Mouse (Mus musculus) heart, postnatal 0 days (tissue): ENCODE results near the gene Nr3c2. TPM values are rescaled to one million over a fixed set of nuclear protein-coding genes. Genes with fewer than 3 reads are reported as not detected.

Experiments
- ATAC-seq: fragments of 200-750 bp; cut with Nextera tagmentation; 2 replicates; pipeline ENCODE4 v1.8.0; 2017; ENCODE audit warnings: low read depth, moderate number of reproducible peaks, moderate library complexity; ENCODE audit not compliant: insufficient read depth
- DNase-seq: peaks from one replicate; pipeline ENCODE4 v3.0.0-alpha.2; 2016; ENCODE audit warnings: low spot score
- H3K27ac ChIP-seq: fragments of 300-500 bp; sonication (generic); 2 replicates; pipeline ENCODE4 v1.5.1; 2014; ENCODE audit warnings: low read depth, mild to moderate bottlenecking
- H3K27me3 ChIP-seq: fragments of 300-500 bp; sonication (generic); 2 replicates; pipeline ENCODE4 v1.6.1; 2014; ENCODE audit warnings: low read length, mixed read lengths; ENCODE audit not compliant: control insufficient read depth, insufficient read depth
- H3K36me3 ChIP-seq: fragments of 300-500 bp; sonication (generic); replicated peaks from 2 replicates; pipeline ENCODE4 v1.6.1; 2014; ENCODE audit warnings: low read length, mixed read lengths; ENCODE audit not compliant: control insufficient read depth, insufficient read depth
- H3K4me1 ChIP-seq: fragments of 300-500 bp; sonication (generic); 2 replicates; pipeline ENCODE4 v1.6.1; 2014; ENCODE audit warnings: antibody characterized with exemption; ENCODE audit not compliant: control insufficient read depth, insufficient read depth
- H3K4me2 ChIP-seq: fragments of 300-500 bp; sonication (generic); 2 replicates; pipeline ENCODE4 v1.6.1; 2014; ENCODE audit warnings: low read depth, mild to moderate bottlenecking, low read length, moderate library complexity
- H3K4me3 ChIP-seq: fragments of 300-500 bp; sonication (generic); 2 replicates; pipeline ENCODE4 v1.5.1; 2014; ENCODE audit warnings: low read depth, low read length
- H3K9ac ChIP-seq: fragments of 300-500 bp; sonication (generic); replicated peaks from 2 replicates; pipeline ENCODE4 v1.6.1; 2014; ENCODE audit warnings: low read depth, low read length, mixed read lengths
- H3K9me3 ChIP-seq: fragments of 300-500 bp; sonication (generic); replicated peaks from 2 replicates; pipeline ENCODE4 v1.6.1; 2016; ENCODE audit warnings: low read length; ENCODE audit not compliant: control insufficient read depth
- CTCF ChIP-seq: IDR thresholded peaks from 2 replicates; pipeline ENCODE4 v1.5.1; 2016; ENCODE audit warnings: antibody characterized with exemption, control low read depth, low read depth
- EP300 ChIP-seq: IDR thresholded peaks from 2 replicates; pipeline ENCODE4 v1.6.1; 2016; ENCODE audit warnings: antibody characterized with exemption, low read depth
- WGBS: fragments of 180-500 bp; shearing (Covaris S2); extraction: QIAGEN DNeasy Blood & Tissue Kit; methylation state at CpG from one replicate; pipeline ENCODE4 v1.1.7; 2014; 5-methylcytosine and 5-hydroxymethylcytosine counted together
- polyA plus RNA-seq: library from polyadenylated mRNA; unstranded; fragments of >200 nt; fragmentation: Nextera tagmentation; extraction: Ambion mirVana; gene quantifications from 2 replicates; pipeline ENCODE4 v1.2.1, GENCODE M21; 2015
- total RNA-seq: library from RNA; depleted of rRNA; stranded (reverse); fragments of >200 nt; gene quantifications from 2 replicates; pipeline ENCODE4 v1.2.3, GENCODE M21; 2014; ENCODE audit warnings: low replicate concordance

The Nr3c2 gene
- total and polyA plus RNA-seq, 2 experiments from 2014 or later: 7.6 to 10.8 TPM

DNA sequence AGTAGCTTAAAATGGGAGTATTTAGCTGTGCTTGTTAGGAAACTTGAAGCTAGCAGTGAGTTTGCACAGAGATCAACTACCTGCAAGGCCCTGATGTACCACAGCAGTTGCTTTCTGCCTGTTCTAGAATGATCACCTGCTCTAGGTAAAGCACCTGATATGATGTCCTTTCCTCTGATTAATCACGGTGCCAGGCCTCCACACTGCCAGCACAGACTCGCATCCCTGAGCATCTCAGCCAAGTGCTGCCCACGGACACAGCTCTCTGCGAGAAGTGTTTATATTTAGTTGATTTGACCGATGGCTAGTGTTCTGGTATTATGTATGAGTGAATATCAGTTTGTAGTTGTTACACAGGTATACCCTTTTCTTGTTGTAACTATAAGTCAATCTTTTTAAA, 147.0 kb downstream of the Nr3c2 start:
- H3K27ac ChIP-seq: no peak overlapping the region
- no peak overlapping the region for H3K4me2 ChIP-seq
- H3K9ac ChIP-seq: no peak overlapping the region
- H3K27me3 ChIP-seq: no peaks in the 10 kb centered on the region
- peaks cover 8% of the 10 kb centered on the region; the same call in 1 of the 2 replicates for H3K4me1 ChIP-seq
- no peak for ATAC-seq
- WGBS: 70% methylated on average over 5 of the region's 5 CpGs
- H3K36me3 ChIP-seq: no peaks in the 10 kb centered on the region
- H3K4me3 ChIP-seq: no peak overlapping the region
- no peak for DNase-seq
- H3K9me3 ChIP-seq: no peaks in the 10 kb centered on the region
- no peak for TF ChIP-seq EP300
- TF ChIP-seq CTCF: no peak

DNA sequence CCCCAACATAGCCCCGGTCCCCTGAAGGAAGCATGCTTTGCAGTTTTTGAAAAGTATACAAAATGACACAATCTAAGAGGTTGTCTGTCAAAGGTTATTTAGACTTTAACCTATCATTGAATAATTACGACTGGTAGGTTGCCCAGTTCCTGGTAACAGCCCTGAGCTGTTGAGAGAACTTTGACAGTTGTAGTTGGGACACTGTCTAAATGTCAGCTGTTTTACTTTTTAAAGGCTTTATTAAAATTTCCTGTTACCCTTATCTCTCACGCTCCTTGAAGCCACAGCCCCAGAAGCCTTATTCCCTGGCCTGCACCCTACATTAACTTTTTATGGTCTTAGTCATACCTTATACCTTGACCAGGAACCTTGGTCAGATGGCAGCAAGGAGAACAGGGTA, 147.5 kb downstream of the Nr3c2 start:
- 69% methylated on average over 3 of the region's 3 CpGs for WGBS
- peaks cover 13% of the 10 kb centered on the region; the same call in 1 of the 2 replicates for H3K4me1 ChIP-seq

DNA sequence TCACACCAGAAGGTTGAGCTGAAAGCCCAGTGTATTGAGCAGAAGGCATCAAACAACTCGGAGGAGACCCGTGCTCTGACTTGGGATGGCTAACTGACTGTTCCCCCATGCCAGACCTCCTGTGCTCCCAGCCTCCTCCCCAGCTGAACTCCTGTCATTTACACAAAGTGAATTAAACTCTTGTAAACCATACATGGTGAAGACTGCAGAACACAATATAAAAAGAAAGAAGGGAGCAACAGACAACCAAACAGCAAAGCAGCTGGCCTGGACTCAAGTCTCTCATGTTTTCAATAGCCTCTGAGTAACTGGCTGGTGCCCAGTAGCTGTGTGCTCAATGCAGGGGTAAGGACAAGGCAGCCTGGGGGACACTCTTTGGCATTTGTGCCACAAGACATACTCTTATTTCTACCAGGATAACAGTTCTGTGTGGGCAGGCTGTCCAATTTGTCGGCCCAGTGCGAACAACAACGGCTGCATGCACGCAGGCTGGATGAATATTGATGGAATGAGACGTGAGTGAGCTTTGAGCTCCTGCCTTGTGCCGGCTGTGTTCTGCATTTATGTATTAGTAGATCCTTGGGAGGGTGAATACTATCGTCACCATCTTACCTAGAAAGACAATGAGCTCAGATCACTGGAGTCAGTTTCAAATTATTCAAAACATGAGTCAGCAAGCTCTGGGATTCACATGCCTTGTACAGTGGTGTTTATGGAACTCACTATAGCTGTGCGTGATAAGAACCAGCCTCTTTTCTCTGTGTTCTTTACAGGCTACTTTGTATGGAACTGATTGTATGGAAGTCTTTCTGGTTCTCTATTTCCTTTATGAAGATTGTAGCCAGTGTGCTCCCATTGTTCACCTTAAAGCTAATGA, 152.4 kb downstream of the Nr3c2 start:
- no peak for ATAC-seq
- no peaks in the 10 kb centered on the region for H3K36me3 ChIP-seq
- H3K4me2 ChIP-seq: no peak overlapping the region
- no peak overlapping the region for H3K4me3 ChIP-seq
- H3K9me3 ChIP-seq: no peaks in the 10 kb centered on the region
- peaks cover 9% of the 10 kb centered on the region; the same call in 1 of the 2 replicates for H3K4me1 ChIP-seq
- peak overlapping the region; percentile 19; the same call in 1 of the 2 replicates for H3K27ac ChIP-seq
- WGBS: 78% methylated on average over 10 of the region's 10 CpGs
- no peaks in the 10 kb centered on the region for H3K27me3 ChIP-seq
- no peak for TF ChIP-seq EP300
- no peak overlapping the region for H3K9ac ChIP-seq
- no peak for DNase-seq

More for the DNA sequence above, 147.5 kb downstream of the Nr3c2 start:
- TF ChIP-seq CTCF (no peak), EP300 (no peak)
- H3K4me3 ChIP-seq: no peak overlapping the region
- no peak overlapping the region for H3K9ac ChIP-seq
- no peak for ATAC-seq
- no peak overlapping the region for H3K4me2 ChIP-seq
- no peak overlapping the region for H3K27ac ChIP-seq
- H3K27me3 ChIP-seq: no peaks in the 10 kb centered on the region
- H3K36me3 ChIP-seq: no peaks in the 10 kb centered on the region
- H3K9me3 ChIP-seq: no peaks in the 10 kb centered on the region
- DNase-seq: no peak

GRCm38 (mm10) chr8:77055492-77056021, 156.3 kb downstream of the Nr3c2 start:
- DNase-seq: no peak
- Histone ChIP-seq H3K27me3 (no peaks in the 10 kb centered on the region), H3K4me2 (no peak overlapping the region)

GRCm38 (mm10) chr8:77056853-77057252, 157.6 kb downstream of the Nr3c2 start:
- Histone ChIP-seq H3K4me3 (no peak overlapping the region), H3K9me3 (no peaks in the 10 kb centered on the region), H3K27ac (no peak overlapping the region), H3K9ac (no peak overlapping the region), H3K4me2 (no peak overlapping the region), H3K36me3 (no peaks in the 10 kb centered on the region), H3K27me3 (no peaks in the 10 kb centered on the region), H3K4me1 (peaks cover 2% of the 10 kb centered on the region; the same call in 1 of the 2 replicates)
- ATAC-seq: no peak
- no peak for DNase-seq
- 89% methylated on average over 6 of the region's 6 CpGs for WGBS
- TF ChIP-seq CTCF (no peak), EP300 (no peak)

More at GRCm38 (mm10) chr8:77055492-77056021, 156.3 kb downstream of the Nr3c2 start:
- H3K9me3 ChIP-seq: no peaks in the 10 kb centered on the region
- 90% methylated on average over 3 of the region's 3 CpGs for WGBS
- no peak overlapping the region for H3K4me3 ChIP-seq
- H3K27ac ChIP-seq: no peak overlapping the region
- peaks cover 9% of the 10 kb centered on the region; the same call in 1 of the 2 replicates for H3K4me1 ChIP-seq
- no peak overlapping the region for H3K9ac ChIP-seq
- ATAC-seq: no peak
- H3K36me3 ChIP-seq: no peaks in the 10 kb centered on the region
- TF ChIP-seq EP300 (no peak), CTCF (no peak)

DNA sequence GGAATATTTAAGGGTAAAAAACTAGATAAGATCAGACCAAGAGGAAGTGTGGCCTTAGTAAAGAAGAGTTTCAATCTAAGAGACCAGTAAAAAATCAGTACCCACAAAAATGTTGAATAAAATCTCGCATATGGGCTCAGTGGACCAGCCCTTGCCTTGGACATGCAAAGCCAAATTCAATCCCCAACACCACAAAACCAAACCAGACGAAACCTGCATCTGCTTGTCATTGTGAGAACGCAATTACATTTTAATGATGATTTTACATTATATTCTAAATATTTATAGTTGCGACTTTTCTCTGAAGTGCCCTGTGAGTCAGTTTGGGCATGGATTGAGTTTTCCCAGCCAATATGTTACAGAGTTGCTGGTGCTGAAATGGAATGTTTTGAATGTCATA, 183.4 kb downstream of the Nr3c2 start:
- no peaks in the 10 kb centered on the region for H3K27me3 ChIP-seq
- no peak overlapping the region for H3K27ac ChIP-seq
- DNase-seq (no peak), ATAC-seq (no peak)
- H3K4me3 ChIP-seq: no peak overlapping the region
- TF ChIP-seq CTCF: no peak
- no peak for TF ChIP-seq EP300
- no peaks in the 10 kb centered on the region for H3K4me1 ChIP-seq
- no peaks in the 10 kb centered on the region for H3K9me3 ChIP-seq
- WGBS: 87% methylated on average over 4 of the region's 4 CpGs
- H3K4me2 ChIP-seq: no peak overlapping the region
- no peak overlapping the region for H3K9ac ChIP-seq
- H3K36me3 ChIP-seq: no peaks in the 10 kb centered on the region
